Mouse (Mus musculus) testis, adult 2 months (tissue): ENCODE data around the gene Polr1c. TPM values are rescaled to one million over a fixed set of nuclear protein-coding genes. Genes with fewer than 3 reads are reported as not detected.

ENCODE experiments used
- H3K27ac ChIP-seq: fragments of 200-500 bp; 2 replicates; pipeline ENCODE4 v1.5.1; 2012; ENCODE audit warnings: low read depth, low read length; ENCODE audit not compliant: control insufficient read depth, insufficient read depth
- H3K27me3 ChIP-seq: fragments of 200-500 bp; 2 replicates; pipeline ENCODE4 v1.6.1; 2012; ENCODE audit warnings: mild to moderate bottlenecking, low read length, moderate library complexity; ENCODE audit not compliant: control insufficient read depth, insufficient read depth
- H3K36me3 ChIP-seq: fragments of 200-500 bp; 2 replicates; pipeline ENCODE4 v1.6.1; 2012; ENCODE audit warnings: mild to moderate bottlenecking, low read length; ENCODE audit not compliant: control insufficient read depth, insufficient read depth
- H3K4me1 ChIP-seq: fragments of 200-500 bp; 2 replicates; pipeline ENCODE4 v1.6.1; 2012; ENCODE audit warnings: low read length; ENCODE audit not compliant: control insufficient read depth, insufficient read depth
- H3K4me3 ChIP-seq: fragments of 200-500 bp; 2 replicates; pipeline ENCODE4 v1.5.1; 2012; ENCODE audit warnings: low read depth, mild to moderate bottlenecking, low read length, moderate library complexity, mixed read lengths; ENCODE audit not compliant: control insufficient read depth
- CTCF ChIP-seq: fragments of 200-500 bp; IDR thresholded peaks from 2 replicates; pipeline ENCODE4 v1.5.1; 2012; ENCODE audit warnings: low read depth, mild to moderate bottlenecking, inconsistent platforms, low read length, moderate library complexity; ENCODE audit not compliant: control insufficient read depth, insufficient read depth, insufficient replicate concordance
- POLR2A ChIP-seq: fragments of 200-500 bp; IDR thresholded peaks from 2 replicates; pipeline ENCODE4 v1.6.1; 2012; ENCODE audit warnings: low read depth, mild to moderate bottlenecking, inconsistent platforms, low read length, moderate library complexity; ENCODE audit not compliant: control insufficient read depth
- polyA plus RNA-seq: library from polyadenylated mRNA; depleted of rRNA; stranded (reverse); fragments of >200 nt; gene quantifications from 2 replicates; pipeline ENCODE4 v1.2.3, GENCODE M21; 2012

Gene Polr1c
- polyA plus RNA-seq, 1 experiment: 57.5 TPM

DNA sequence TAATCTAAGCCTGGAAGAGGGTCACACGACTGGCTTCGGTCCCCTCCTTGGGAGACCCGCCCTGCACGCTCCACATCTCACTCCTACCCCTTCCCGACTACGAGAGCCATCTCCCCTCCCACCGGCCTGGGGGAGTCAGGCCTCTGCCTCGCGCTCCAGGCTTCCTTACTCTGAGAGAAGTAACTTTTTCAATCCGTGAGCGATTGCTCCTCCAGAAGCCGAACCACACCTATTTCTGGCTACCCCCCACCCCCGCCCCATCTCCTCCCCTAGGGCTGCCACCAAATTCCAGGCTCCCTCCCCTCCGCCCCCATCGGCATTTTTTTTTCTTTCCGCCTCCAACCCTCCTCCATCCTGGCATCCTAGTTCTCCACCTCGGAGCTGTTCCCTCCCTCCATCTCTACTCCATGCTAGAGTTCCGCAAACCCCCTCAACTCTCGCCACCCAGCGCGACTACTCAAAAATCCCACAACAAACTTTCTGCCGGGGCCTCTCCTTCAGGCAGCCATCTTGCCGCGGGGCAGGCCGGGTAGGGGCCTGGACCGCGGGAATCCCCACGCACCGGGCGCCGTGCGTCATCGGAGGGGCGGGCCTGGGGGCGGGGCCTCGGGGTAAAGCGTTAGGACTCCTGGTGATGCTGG lies 34.7 kb upstream of the Polr1c start, which contains the start of gene Tjap1:
Tjap1 (minus strand) TSS at position 544 of the 641 bp plus-strand sequence.
- H3K4me1 ChIP-seq: peaks cover 13% of the 10 kb centered on the region
- H3K36me3 ChIP-seq: no peaks in the 10 kb centered on the region
- peak within 1 kb of the TSS; percentile 94 for H3K27ac ChIP-seq
- peak within 1 kb of the TSS; percentile 99 for H3K4me3 ChIP-seq
- TF ChIP-seq CTCF (no peak), POLR2A (peak; percentile 54)
- H3K27me3 ChIP-seq: no peaks in the 10 kb centered on the region

DNA sequence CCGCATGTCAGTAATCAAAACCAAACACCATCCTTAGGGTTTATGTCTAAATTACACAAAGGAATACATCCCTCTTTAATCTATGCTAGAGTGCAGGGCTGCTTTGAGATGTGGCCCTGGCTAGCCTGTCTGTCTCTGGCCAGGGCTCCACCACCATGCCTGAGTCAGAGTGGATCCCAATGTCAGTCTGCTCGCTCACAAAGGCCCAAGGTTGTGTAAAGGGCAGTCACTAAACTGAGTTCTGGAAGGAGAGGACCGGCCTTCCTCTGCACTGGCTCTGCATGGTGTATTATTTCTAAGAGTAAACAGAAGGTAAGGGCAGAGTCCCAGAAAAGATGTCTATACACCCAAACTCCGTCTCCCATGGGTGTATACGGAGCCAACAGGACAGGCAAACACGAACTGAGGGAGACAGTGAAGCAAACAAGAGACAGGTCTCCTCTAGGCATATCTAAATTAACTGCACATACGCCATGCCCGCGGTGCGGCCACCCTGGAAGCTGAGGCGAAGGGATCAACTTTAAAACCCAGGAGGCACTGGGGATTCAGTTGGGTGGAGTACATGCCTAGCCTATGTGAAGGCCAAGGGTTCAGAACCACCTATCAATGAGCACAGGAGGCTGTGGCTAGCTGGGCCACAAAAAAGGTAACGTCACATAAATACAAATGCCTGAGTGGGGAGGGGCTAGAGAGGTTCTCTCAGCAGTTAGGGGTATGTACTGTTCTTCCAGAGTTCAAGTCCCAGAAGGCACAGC lies 30.3 kb upstream of the Polr1c start:
- TF ChIP-seq POLR2A (no peak), CTCF (no peak)
- Histone ChIP-seq H3K27me3 (no peaks in the 10 kb centered on the region), H3K4me3 (no peak overlapping the region), H3K27ac (no peak overlapping the region), H3K36me3 (no peaks in the 10 kb centered on the region), H3K4me1 (peaks cover 5% of the 10 kb centered on the region)

- no peak overlapping the region for H3K4me3 ChIP-seq
- H3K27ac ChIP-seq: no peak overlapping the region
- no peaks in the 10 kb centered on the region for H3K27me3 ChIP-seq
- peaks cover 5% of the 10 kb centered on the region for H3K4me1 ChIP-seq
- TF ChIP-seq CTCF (no peak), POLR2A (no peak)
- no peaks in the 10 kb centered on the region for H3K36me3 ChIP-seq
Observed at GRCm38 (mm10) chr17:46277586-46277985, 29.7 kb upstream of the Polr1c start.

GRCm38 (mm10) chr17:46275506-46275905 lies 27.7 kb upstream of the Polr1c start:
- TF ChIP-seq POLR2A: no peak
- TF ChIP-seq CTCF: no peak

GRCm38 (mm10) chr17:46275034-46275433 lies 27.2 kb upstream of the Polr1c start:
- Histone ChIP-seq H3K27me3 (no peaks in the 10 kb centered on the region), H3K36me3 (no peaks in the 10 kb centered on the region), H3K4me3 (no peak overlapping the region), H3K4me1 (no peaks in the 10 kb centered on the region), H3K27ac (no peak overlapping the region)
- TF ChIP-seq POLR2A: no peak

More at GRCm38 (mm10) chr17:46275506-46275905, 27.7 kb upstream of the Polr1c start:
- Histone ChIP-seq H3K27me3 (no peaks in the 10 kb centered on the region), H3K4me1 (no peaks in the 10 kb centered on the region), H3K4me3 (no peak overlapping the region), H3K27ac (no peak overlapping the region), H3K36me3 (no peaks in the 10 kb centered on the region)

- no peaks in the 10 kb centered on the region for H3K36me3 ChIP-seq
Observed at GRCm38 (mm10) chr17:46274465-46274864, 26.6 kb upstream of the Polr1c start.

GRCm38 (mm10) chr17:46273803-46274236 lies 26.0 kb upstream of the Polr1c start:
- no peak for TF ChIP-seq CTCF
- TF ChIP-seq POLR2A: no peak
- Histone ChIP-seq H3K27me3 (no peaks in the 10 kb centered on the region), H3K27ac (no peak overlapping the region), H3K4me1 (no peaks in the 10 kb centered on the region), H3K36me3 (no peaks in the 10 kb centered on the region), H3K4me3 (no peak overlapping the region)

More at GRCm38 (mm10) chr17:46274465-46274864, 26.6 kb upstream of the Polr1c start:
- no peaks in the 10 kb centered on the region for H3K27me3 ChIP-seq
- no peak overlapping the region for H3K27ac ChIP-seq
- no peak overlapping the region for H3K4me3 ChIP-seq
- H3K4me1 ChIP-seq: no peaks in the 10 kb centered on the region
- TF ChIP-seq POLR2A: no peak
